Mouse (Mus musculus) left cerebral cortex, adult 2 months (tissue): ENCODE results near the gene Mxra7. TPM values are rescaled to one million over a fixed set of nuclear protein-coding genes. Genes with fewer than 3 reads are reported as not detected.
A peak's percentile ranks its signal among the peaks of the same experiment; 100 is the strongest.

Experiments
- DNase-seq, 2 experiments: peaks; one replicate each; pipeline ENCODE4 v3.0.0; 2021 to 2022; ENCODE audit warnings: low spot score in 2 of 2, mixed read lengths in 1 of 2; ENCODE audit errors: extremely low spot score in 1 of 2
- H3K27ac ChIP-seq: fragments of 200-600 bp; 2 replicates; pipeline ENCODE4 v1.8.1; 2022
- H3K4me3 ChIP-seq: fragments of 200-600 bp; 2 replicates; pipeline ENCODE4 v1.8.1; 2022
- CTCF ChIP-seq: fragments of 200-600 bp; IDR thresholded peaks from 2 replicates; pipeline ENCODE4 v1.8.1; 2022; ENCODE audit warnings: antibody characterized with exemption, mild to moderate bottlenecking, moderate library complexity
- intact Hi-C: fragments of 180-260 bp; cut with DNase I; formaldehyde crosslinking; loops from one replicate; pipeline ENCODE4 v1.15.1; 2025
- total RNA-seq, 2 experiments: library from RNA; stranded (reverse); gene quantifications; 2 replicates each; pipeline ENCODE4 v1.2.3; 2021

The Mxra7 gene
- total RNA-seq, 2 experiments from 2014 or later: 15.3 to 22.5 TPM

GRCm38 (mm10) chr11:116812793-116813529 is 14.9 kb downstream of the Mxra7 start:
- DNase-seq: no peak
- no peak for TF ChIP-seq CTCF
- no peak overlapping the region for H3K4me3 ChIP-seq
- H3K27ac ChIP-seq: no peak overlapping the region
- intact Hi-C loops: loop anchor here (5.0 kb wide), 1 partner anchor 226 kb away; the partner anchor contains the start of gene Aanat

DNA sequence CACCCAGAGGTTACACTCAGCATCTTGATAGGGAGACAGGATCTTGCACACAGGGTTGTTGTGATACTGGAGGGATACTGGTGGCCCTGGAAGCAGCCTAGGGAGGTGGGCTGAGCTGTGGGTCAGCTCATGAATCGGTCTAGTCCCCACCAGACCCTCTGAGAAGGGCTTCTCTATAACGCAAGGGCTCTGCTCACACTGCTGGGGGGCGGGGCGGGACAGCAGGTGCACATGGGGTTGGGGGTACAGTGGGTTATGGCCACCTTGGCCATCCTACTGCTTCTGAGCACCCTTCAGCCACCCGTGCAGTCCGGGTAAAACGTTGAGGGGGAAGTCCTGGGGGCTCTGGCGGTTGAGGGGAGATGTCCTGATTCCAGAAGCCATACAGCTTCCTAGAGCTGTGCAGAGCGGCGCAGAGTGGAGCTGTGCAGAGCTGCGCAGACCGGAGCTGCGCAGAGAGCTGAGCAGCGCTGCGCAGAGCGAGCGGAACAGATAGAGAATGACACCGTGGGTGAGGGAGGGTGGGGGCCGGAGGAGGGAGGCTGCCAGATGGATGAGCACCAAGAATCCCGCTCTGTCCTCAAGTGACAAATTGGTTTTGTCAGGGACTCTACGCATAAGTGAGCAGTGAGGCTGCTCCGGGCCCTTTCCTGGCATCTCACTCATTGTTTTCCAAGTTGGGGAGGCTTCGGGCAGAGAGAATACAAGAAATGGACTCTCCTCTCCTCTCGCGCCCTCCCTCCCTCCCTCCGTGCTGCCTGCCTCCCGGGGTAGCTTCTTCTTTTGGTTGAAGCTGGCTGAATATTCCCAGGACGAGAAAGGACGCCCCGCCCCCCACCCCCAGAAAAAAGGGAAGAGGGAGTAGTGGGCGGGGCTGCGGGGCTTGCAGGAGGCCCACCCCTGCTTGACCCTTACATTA is 16.6 kb downstream of the Mxra7 start:
- TF ChIP-seq CTCF: peak; percentile 14; the same call in 1 of the 2 replicates
- H3K27ac ChIP-seq: peak overlapping the region; percentile 84
- DNase-seq: peak; percentile 75 to 79
- intact Hi-C loops: loop anchor here (5.0 kb wide), 1 partner anchor 224 kb away; the partner anchor contains the start of gene Aanat
- H3K4me3 ChIP-seq: peak overlapping the region; percentile 43

GRCm38 (mm10) chr11:116810528-116810927 is 17.3 kb downstream of the Mxra7 start:
- TF ChIP-seq CTCF: no peak
- intact Hi-C loops: loop anchor here (5.0 kb wide), 1 partner anchor 223 kb away; the partner anchor contains the start of gene Aanat
- DNase-seq: no peak
- peak overlapping the region; percentile 84 for H3K27ac ChIP-seq
- no peak overlapping the region for H3K4me3 ChIP-seq

DNA sequence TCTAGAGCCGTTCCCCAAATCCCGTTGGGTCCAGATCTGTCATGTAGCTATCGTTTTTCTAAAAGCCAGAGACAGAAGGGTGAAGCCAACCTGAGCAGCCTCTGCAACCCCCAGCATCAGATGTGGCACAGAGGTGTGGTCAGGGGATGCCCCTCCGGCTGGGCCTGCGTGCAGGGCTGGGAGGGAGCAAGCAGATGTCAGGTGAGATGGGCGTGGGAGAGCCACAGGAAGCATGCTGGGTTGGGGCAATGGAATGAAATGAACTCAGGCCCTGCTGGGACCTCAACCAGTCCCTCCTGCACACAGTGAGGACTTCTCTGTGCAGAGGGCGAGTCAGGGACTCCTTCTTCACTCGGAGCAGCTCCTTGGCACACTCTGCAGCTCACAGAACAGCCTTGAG is 18.3 kb downstream of the Mxra7 start:
- no peak overlapping the region for H3K27ac ChIP-seq
- intact Hi-C loops: loop anchor here (2.0 to 10.0 kb wide), 2 partner anchors 167 to 305 kb away; no protein-coding TSS in a partner anchor
- DNase-seq: no peak
- TF ChIP-seq CTCF: no peak
- H3K4me3 ChIP-seq: no peak overlapping the region

GRCm38 (mm10) chr11:116808811-116809395 is 18.9 kb downstream of the Mxra7 start:
- intact Hi-C loops: loop anchor here (1.0 to 10.0 kb wide), 3 partner anchors 138 to 304 kb away; no protein-coding TSS in a partner anchor
- no peak for DNase-seq
- no peak overlapping the region for H3K27ac ChIP-seq
- no peak overlapping the region for H3K4me3 ChIP-seq
- TF ChIP-seq CTCF: no peak

DNA sequence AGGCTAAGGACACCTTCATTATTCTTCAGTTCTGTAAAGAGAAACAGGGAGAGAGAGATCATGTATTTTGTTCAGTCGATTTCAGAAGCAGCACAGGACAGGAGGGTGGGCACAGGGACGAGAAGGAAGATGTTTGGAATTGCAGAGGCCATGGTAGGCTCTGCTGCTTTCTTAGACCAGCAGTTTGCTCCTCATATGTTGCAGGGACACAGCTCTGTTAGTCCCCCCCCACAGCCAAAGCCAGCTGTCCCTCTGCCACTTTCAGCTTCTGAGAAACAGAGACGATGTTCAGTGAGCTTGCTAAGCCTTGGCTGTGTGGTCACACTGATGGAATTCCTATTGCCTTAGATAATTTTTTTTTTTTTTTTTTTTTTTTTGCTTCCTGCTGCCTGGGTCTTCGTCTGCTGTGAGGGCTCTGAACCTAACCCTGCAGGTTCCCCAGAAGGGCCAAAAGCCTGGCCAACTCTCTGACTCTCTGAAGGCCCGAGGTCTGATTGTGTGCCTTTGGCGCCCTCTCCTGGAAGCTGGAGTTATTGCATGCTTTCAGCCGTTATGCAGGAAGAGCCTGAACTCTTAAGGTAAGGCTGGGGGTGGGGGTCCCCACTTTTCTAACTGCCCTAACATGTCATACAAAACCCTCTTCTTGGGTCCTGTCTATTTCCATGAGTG is 19.8 kb downstream of the Mxra7 start:
- Histone ChIP-seq H3K4me3 (no peak overlapping the region), H3K27ac (no peak overlapping the region)
- peak; percentile 78 to 86 for DNase-seq
- TF ChIP-seq CTCF: peak; percentile 90
- intact Hi-C loops: loop anchor here (1.0 to 10.0 kb wide), 3 partner anchors 137 to 303 kb away; no protein-coding TSS in a partner anchor

GRCm38 (mm10) chr11:116807526-116807925 is 20.3 kb downstream of the Mxra7 start:
- DNase-seq: no peak
- Histone ChIP-seq H3K27ac (no peak overlapping the region), H3K4me3 (no peak overlapping the region)
- TF ChIP-seq CTCF: no peak
- intact Hi-C loops: loop anchor here (10.0 kb wide), 1 partner anchor 303 kb away; no protein-coding TSS in a partner anchor

DNA sequence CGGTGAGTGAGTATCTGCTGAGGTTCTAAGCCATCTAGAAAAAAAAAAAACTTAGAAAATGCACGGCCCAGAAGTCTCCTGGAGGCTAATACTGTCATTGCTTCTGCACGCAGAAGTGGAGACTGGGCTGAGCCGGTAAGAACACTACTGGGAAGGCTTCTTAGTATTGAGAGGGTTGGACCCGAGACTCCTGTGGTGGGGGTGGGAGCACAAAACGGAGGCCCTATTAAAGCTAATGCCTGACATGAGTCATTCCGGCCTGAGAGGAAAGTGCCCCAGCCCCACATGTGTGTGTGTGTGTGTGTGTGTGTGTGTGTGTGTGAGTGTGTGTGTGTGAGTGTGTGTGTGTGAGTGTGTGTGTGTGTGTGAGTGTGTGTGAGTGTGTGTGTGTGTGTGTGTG is 20.7 kb downstream of the Mxra7 start:
- TF ChIP-seq CTCF: no peak
- intact Hi-C loops: loop anchor here (10.0 kb wide), 1 partner anchor 302 kb away; no protein-coding TSS in a partner anchor
- Histone ChIP-seq H3K27ac (no peak overlapping the region), H3K4me3 (no peak overlapping the region)
- DNase-seq: no peak

GRCm38 (mm10) chr11:116806136-116807071 is 21.4 kb downstream of the Mxra7 start:
- intact Hi-C loops: loop anchor here (10.0 kb wide), 1 partner anchor 302 kb away; no protein-coding TSS in a partner anchor
- TF ChIP-seq CTCF: no peak
- no peak overlapping the region for H3K4me3 ChIP-seq
- H3K27ac ChIP-seq: no peak overlapping the region
- no peak for DNase-seq

GRCm38 (mm10) chr11:116802709-116803108 is 25.1 kb downstream of the Mxra7 start:
- no peak for DNase-seq
- Histone ChIP-seq H3K27ac (no peak overlapping the region), H3K4me3 (no peak overlapping the region)
- intact Hi-C loops: loop anchor here (10.0 kb wide), 1 partner anchor 298 kb away; no protein-coding TSS in a partner anchor
- no peak for TF ChIP-seq CTCF
